Mouse (Mus musculus): ENCODE data around the gene Lpin1.

DNA sequence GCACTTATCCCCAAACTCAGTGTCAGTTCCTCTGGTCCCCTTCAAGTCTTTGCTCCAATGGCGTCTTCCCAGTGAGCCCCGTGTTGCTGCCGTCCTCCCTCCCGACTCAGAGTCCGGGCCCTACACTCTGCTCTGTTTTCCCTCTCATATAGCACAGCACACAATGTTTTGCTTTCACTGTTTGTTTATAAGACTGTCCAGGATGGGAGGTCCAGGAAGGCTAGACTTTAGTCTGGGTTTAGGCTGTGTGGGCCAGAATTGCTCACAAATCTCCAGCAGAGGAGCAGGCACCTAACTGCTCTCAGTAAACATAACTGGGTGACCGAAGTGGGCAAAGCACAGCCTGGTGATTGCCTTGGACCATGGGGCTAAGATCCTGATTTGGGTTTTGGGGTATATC lies 22.5 kb upstream of the Lpin1 start:
- 0 out of 2 replicates have a peak, but pooled peaks have one; percentile 15 for TF ChIP-seq POLR2A (IDR thresholded peaks at IDR 0.05; ENCODE audit: extremely low read depth, insufficient read depth, low read length)
- no peak for TF ChIP-seq CTCF (IDR thresholded peaks at IDR 0.05; ENCODE audit: low read depth, low read length)

Measured in liver, adult 2 months (tissue).